Mouse (Mus musculus) gastrocnemius, adult 2 months (tissue): ENCODE measurements around the gene Fhad1. TPM values are rescaled to one million over a fixed set of nuclear protein-coding genes. Genes with fewer than 3 reads are reported as not detected.
A peak's percentile ranks its signal among the peaks of the same experiment; 100 is the strongest.
"Not testable (repeated sequence)": the region's sequence is repeated elsewhere in the genome, so short reads cannot be mapped to it uniquely, and the experiment has no call there.

Experiments
- DNase-seq: peaks from one replicate; pipeline ENCODE4 v3.0.0; 2022
- H3K27ac ChIP-seq: fragments of 200-600 bp; 2 replicates; pipeline ENCODE4 v1.8.1; 2022; ENCODE audit warnings: mild to moderate bottlenecking
- H3K4me3 ChIP-seq: fragments of 200-600 bp; 2 replicates; pipeline ENCODE4 v1.8.1; 2022; ENCODE audit warnings: mild to moderate bottlenecking, moderate library complexity
- CTCF ChIP-seq: fragments of 200-600 bp; IDR thresholded peaks from 2 replicates; pipeline ENCODE4 v1.8.1; 2022; ENCODE audit warnings: antibody characterized with exemption, mild to moderate bottlenecking, moderate library complexity
- intact Hi-C: fragments of 180-260 bp; cut with DNase I; formaldehyde crosslinking; loops from one replicate; pipeline ENCODE4 v1.15.1; 2025
- total RNA-seq, 2 experiments: library from RNA; stranded (reverse); gene quantifications; 2 replicates each; pipeline ENCODE4 v1.2.3; 2021

Gene Fhad1
- total RNA-seq, 2 experiments from 2014 or later, result not detected

DNA sequence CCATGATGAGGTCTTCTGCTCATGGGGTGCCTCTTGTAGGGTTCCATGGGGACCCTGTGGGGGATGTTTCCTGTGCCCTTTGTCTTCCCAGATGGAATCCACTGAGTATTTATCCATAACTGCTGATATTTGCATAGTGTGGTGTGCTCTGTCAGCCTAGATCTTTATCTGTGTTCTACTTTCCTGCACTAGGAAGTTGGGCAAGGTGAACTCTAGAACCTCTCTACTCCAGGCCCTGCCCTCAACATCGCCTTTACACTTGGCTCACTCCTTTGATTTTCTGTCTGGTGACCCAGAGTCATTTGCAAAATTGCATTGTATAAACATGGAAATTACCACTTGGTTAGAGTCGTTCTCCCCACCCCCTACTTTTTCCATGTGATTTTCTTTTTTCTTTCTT, 9.7 kb upstream of the Fhad1 start:
- Histone ChIP-seq H3K4me3 (no peak overlapping the region), H3K27ac (no peak overlapping the region)
- TF ChIP-seq CTCF, result no peak
- no peak for DNase-seq
- intact Hi-C loops, result no loop called here

DNA sequence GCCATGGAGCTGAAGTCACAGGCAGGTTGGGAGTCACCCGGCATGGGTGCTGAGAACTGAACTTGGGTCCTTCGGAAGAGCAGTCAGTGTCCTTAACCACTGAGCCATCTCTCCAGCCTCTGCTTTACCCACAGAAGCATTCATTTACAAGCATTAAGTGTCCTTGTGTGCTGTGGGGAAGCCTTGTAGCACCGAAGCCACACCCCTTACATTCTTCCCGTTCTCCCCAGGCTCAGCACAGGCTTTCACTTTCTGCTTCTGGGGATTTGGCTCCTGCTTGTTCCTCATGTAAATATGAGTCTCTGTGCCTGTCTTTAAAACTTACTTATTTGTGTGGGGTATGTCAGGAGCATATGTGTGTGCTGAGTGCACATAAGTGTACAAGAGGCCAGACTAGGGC, 8.3 kb upstream of the Fhad1 start:
- TF ChIP-seq CTCF, result no peak
- intact Hi-C loops, result no loop called here
- H3K27ac ChIP-seq, result no peak overlapping the region

DNA sequence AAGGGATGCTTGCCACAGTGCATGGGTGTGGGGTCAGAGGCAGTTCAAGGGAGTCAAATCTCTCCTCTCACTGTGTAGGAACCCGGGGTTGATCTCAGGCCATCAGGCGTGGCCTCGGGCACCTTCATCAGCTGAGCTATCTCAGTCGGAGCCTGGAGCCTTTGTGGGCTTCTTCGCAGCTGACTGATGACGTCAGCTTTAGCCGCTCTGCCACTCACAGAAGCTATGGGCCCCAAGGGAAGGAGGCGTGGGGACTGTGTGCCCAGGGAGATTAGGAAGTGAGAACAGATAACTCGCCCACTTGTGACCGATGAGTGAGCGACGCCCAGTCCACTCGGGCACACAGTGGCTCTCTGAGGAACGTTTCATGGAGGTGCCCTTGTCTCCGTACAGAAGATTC, 2.8 kb upstream of the Fhad1 start:
- intact Hi-C loops, result no loop called here
- H3K4me3 ChIP-seq, result no peak overlapping the region

More for the DNA sequence above, 8.3 kb upstream of the Fhad1 start:
- H3K4me3 ChIP-seq, result no peak overlapping the region
- no peak for DNase-seq

DNA sequence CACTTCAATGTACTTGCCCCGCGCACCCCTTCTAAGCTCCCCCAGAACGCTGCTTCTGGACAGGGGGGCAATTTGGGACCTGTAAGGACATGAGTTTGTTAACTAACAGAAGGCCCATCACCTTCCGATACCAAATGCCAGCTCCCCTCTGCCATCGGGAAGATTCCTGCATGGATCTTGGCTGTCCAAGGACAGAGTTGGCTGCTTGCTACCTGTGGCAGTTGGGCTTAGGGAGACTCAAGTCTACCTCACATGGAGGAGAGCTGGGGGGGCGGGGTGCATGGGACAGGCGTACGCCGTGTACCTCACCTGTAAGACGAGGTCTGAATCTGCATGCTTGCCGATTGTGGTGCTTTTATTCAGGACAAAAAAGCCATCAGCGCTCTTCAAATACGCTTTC, 3.6 kb downstream of the Fhad1 start:
- DNase-seq, result no peak
- intact Hi-C loops, result no loop called here
- TF ChIP-seq CTCF, result no peak
- Histone ChIP-seq H3K27ac (no peak overlapping the region), H3K4me3 (no peak overlapping the region)

More for the DNA sequence above, 2.8 kb upstream of the Fhad1 start:
- no peak overlapping the region for H3K27ac ChIP-seq
- TF ChIP-seq CTCF, result no peak
- DNase-seq, result no peak

DNA sequence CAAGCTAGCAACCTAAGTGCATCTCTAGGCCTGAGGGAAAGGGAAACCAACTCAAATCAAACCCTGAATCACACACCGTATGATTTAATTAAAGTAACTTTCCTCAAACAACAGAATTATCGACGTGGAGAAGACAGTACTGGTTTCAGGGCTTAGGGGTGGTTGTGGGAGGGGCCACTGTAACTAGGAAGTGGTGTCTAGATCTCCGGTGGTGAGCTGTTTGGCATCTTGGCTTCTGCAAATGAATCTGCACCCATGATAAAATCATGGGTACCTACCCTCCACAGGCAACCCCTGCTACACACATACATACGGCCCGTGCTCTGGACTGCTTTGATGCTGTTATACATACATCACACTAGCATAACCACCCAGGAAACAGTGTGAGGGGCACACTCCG, 4.4 kb downstream of the Fhad1 start:
- DNase-seq, result no peak
- Histone ChIP-seq H3K27ac (no peak overlapping the region), H3K4me3 (no peak overlapping the region)
- TF ChIP-seq CTCF, result no peak
- intact Hi-C loops, result no loop called here

DNA sequence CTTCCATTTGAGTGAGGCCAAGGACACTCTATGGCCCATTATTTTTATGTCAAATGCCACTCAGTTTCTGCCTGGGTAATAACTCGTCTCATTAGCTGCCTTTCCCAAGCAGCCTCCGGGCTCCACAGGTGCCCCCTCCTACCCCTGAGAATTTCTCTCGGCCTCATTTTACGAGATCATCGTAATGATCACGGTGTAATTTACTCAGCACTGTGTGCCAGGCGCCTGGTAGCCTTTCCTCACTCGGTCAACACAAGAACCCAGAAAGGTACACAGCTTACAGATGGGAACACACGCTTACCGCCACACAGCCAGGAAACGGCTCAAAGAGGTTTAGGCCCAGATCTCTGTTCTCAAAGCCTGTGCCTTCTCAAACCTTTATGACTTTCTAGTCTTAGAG, 6.7 kb downstream of the Fhad1 start:
- DNase-seq, result no peak
- H3K4me3 ChIP-seq, result no peak overlapping the region
- intact Hi-C loops, result loop anchor here (5.0 to 10.0 kb wide), 2 partner anchors 74 to 237 kb away; partner anchors contain the start of gene Tmem51
- TF ChIP-seq CTCF, result no peak
- no peak overlapping the region for H3K27ac ChIP-seq

DNA sequence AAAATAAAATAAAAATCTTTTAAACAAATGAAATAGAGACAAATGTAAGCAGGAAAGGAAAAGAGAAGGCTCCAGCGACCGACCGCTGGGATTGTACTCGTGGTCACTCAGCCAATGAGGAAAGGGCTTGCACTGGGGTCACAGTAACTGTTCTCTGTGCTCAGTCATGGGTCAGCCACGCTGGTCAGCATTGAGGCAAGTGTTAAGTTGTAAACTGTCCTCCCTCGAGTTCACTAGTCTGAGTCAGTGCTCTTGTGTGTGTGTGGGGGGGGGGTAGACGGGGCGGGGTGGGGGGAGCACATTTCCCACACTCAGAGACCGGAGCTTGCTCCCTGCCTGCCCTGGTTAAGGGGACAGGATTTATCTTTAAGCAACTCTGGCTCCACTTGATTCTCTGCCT, 14.3 kb downstream of the Fhad1 start:
- DNase-seq, result peak; percentile 9
- TF ChIP-seq CTCF, result no peak
- Histone ChIP-seq H3K4me3 (no peak overlapping the region), H3K27ac (no peak overlapping the region)
- intact Hi-C loops, result loop anchor here (10.0 kb wide), 1 partner anchor 244 kb away; no protein-coding TSS in a partner anchor

DNA sequence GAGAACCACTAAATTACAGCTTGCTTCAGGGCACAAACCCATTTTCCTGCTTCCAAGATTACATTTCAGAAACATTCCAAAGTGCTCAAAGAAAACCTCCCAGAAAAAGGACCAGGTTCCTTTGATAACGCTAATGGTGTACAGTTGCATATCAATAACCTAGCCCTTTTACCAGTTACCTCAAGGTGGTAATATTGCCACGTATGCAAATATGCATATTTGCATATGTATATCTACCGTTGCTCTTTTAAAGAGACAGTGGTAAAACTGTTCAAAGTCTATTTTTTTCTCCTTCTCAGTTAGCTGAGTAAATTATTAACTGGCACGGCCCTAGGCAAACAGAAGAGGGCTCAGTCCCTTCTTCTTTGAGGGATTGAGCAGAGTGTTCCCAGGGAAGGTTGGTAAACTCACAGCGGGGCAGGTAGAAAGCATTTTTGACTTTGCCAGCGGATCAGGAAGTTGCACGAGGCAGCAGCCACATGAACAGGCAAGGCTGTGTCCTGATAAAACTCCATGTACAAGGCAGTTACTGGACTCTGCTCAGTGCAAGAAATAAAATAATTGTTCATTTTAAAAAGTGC, 15.3 kb downstream of the Fhad1 start:
- no peak for DNase-seq
- no peak overlapping the region for H3K27ac ChIP-seq
- no peak overlapping the region for H3K4me3 ChIP-seq
- intact Hi-C loops, result loop anchor here (10.0 kb wide), 1 partner anchor 245 kb away; no protein-coding TSS in a partner anchor
- no peak for TF ChIP-seq CTCF

DNA sequence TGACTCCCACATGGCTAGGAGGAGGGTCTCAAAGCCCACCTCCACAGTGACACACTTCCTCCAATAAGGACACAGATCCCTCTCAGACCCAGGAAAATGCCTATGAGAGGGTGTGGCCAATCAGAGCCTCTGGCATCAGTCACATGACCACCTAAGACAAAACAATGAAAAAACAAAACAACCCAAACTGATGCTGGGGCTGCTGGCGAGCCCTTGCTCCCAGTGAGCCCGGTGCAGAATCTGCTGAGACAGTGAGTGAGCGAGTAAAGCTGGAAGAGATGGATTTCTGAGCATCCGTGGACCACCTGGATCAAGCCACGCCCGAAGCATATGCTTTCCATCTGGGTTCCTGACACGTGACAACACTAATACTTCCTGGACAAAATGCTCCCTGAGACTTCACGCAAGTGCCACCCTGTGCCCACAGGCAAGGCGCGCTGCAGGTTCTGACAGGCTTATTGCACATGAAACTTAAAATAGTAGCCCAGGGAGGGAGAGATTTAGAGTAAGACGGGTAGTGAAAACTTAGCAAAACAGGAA, 16.5 kb downstream of the Fhad1 start:
- H3K4me3 ChIP-seq, result peak overlapping the region; percentile 28
- TF ChIP-seq CTCF, result no peak
- H3K27ac ChIP-seq, result no peak overlapping the region
- intact Hi-C loops, result no loop called here
- DNase-seq, result no peak

DNA sequence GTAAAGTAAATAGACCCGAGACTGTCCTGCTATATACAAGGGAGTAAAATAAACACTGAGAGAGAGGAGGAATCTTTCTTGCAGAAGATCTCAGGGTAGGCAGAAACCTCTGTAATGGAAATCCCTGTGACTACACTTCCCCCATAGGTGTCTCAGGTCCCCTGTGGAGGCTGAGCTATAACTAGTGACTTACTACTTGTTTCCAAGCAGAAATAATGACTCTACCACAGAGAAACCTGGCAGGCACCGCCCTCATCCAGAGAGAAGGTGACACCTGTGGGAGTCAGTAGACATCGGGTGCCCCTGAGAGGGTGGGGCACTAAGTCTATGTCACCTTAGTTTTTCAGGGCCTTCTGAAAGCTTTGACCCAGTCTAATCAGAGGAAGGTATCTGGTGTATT, 18.0 kb downstream of the Fhad1 start:
- no peak for DNase-seq
- no peak for TF ChIP-seq CTCF
- H3K27ac ChIP-seq, result no peak overlapping the region
- intact Hi-C loops, result no loop called here
- no peak overlapping the region for H3K4me3 ChIP-seq

DNA sequence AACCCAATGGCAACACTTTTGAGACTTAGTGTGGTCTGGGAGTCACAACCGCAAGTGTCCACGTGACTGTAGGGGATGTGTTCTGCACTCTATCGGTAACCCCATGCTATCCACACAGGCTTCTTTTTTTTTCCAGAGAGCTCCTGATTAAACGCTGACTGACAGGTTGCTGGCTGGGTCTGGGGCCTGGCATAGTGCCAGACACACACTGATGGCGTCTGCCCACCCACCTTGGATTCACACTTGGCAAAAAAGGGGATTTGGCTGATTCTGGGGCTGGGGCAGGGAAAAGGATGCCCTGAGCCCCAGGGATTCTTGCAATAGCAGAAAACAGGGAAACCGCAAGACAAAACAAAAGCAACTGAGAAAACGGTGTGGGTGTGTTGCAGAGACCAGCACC, 18.8 kb downstream of the Fhad1 start:
- DNase-seq, result no peak
- Histone ChIP-seq H3K27ac (no peak overlapping the region), H3K4me3 (no peak overlapping the region)
- intact Hi-C loops, result no loop called here
- no peak for TF ChIP-seq CTCF

DNA sequence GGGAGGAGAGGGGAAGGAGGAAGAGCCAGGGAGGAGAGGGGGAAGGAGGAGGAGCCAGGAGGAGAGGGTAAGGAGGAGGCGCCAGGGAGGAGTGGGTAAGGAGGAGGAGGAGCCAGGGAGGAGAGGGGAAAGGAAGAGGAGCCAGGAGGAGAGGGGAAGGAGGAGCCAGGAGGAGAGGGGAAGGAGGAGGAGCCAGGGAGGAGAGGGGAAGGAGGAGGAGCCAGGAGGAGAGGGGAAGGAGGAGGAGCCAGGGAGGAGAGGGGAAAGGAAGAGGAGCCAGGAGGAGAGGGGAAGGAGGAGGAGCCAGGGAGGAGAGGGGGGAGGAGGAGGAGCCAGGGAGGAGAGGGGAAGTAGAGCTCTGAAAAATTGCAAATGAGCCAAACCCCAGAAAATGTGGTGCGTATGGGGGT, 20.8 kb downstream of the Fhad1 start:
- H3K4me3 ChIP-seq, intact Hi-C loops, H3K27ac ChIP-seq, DNase-seq: not testable (repeated sequence)

DNA sequence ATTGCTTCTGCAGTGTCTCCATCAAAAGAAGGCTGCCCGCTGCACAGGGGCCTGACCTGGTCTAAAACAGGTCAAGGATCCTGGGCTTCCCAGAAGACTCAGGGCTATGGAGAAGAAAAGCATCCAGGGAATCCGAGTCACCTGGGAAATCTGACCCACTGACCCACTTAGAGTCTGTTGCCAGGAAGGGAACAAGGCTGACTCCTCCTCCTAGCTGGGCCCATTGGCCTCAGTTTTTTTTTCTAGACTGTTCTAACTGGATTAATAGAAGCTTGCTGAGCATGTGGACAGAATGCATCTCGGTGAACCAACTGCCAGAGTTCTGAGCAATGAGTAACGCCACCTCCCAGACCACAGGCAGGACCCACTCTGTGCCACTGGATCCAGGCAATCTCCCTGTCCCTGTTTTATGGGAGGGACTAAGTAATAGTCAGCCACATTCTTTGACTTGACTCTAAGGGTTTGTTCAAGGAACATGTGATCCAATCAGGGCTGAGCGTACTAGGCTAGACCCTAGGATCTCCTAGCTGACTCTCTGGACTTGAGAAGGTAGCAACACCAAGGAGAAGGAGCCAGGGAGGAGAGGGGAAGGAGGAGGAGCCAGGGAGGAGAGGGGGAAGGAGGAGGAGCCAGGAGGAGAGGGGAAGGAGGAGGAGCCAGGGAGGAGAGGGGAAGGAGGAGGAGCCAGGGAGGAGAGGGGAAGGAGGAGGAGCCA, 21.4 kb downstream of the Fhad1 start:
- DNase-seq, result no peak
- intact Hi-C loops, result no loop called here
- TF ChIP-seq CTCF, result no peak
- no peak overlapping the region for H3K4me3 ChIP-seq
- no peak overlapping the region for H3K27ac ChIP-seq
